Mouse (Mus musculus) lung, postnatal 0 days (tissue): Measurements from ENCODE around the gene Lhb. TPM values are rescaled to one million over a fixed set of nuclear protein-coding genes. Genes with fewer than 3 reads are reported as not detected.

ENCODE experiments used
- ATAC-seq: fragments of 200-750 bp; cut with Nextera tagmentation; 2 replicates; pipeline ENCODE4 v1.8.0; 2017; ENCODE audit warnings: moderate library complexity
- DNase-seq: peaks from one replicate; pipeline ENCODE4 v3.0.0-alpha.2; 2016; ENCODE audit warnings: low spot score
- H3K27ac ChIP-seq: fragments of 300-500 bp; sonication (generic); 2 replicates; pipeline ENCODE4 v1.5.1; 2014; ENCODE audit warnings: antibody characterized with exemption, mild to moderate bottlenecking, low read length, mixed read lengths
- H3K27me3 ChIP-seq: fragments of 300-500 bp; sonication (generic); replicated peaks from 2 replicates; pipeline ENCODE4 v1.6.1; 2014; ENCODE audit warnings: low read length, mixed read lengths; ENCODE audit not compliant: insufficient read depth
- H3K36me3 ChIP-seq: fragments of 300-500 bp; sonication (generic); 2 replicates; pipeline ENCODE4 v1.6.1; 2014; ENCODE audit warnings: low read length, mixed read lengths; ENCODE audit not compliant: insufficient read depth
- H3K4me1 ChIP-seq: fragments of 300-500 bp; sonication (generic); 2 replicates; pipeline ENCODE4 v1.6.1; 2014; ENCODE audit warnings: antibody characterized with exemption, low read depth, low read length, mixed read lengths; ENCODE audit not compliant: insufficient read depth
- H3K4me2 ChIP-seq: fragments of 300-500 bp; sonication (generic); replicated peaks from 2 replicates; pipeline ENCODE4 v1.6.1; 2014; ENCODE audit warnings: low read depth, mild to moderate bottlenecking, low read length, moderate library complexity, mixed read lengths
- H3K4me3 ChIP-seq: fragments of 300-500 bp; sonication (generic); 2 replicates; pipeline ENCODE4 v1.5.1; 2014; ENCODE audit warnings: low read depth, low read length
- H3K9ac ChIP-seq: fragments of 300-500 bp; sonication (generic); replicated peaks from 2 replicates; pipeline ENCODE4 v1.6.1; 2014; ENCODE audit warnings: low read depth, mild to moderate bottlenecking
- H3K9me3 ChIP-seq: fragments of 300-500 bp; sonication (generic); 2 replicates; pipeline ENCODE4 v1.6.1; 2016; ENCODE audit warnings: low read length, mixed read lengths
- CTCF ChIP-seq: IDR thresholded peaks from 2 replicates; pipeline ENCODE4 v1.5.1; 2016; ENCODE audit warnings: antibody characterized with exemption, mild to moderate bottlenecking
- EP300 ChIP-seq: IDR thresholded peaks from 2 replicates; pipeline ENCODE4 v1.6.1; 2016; ENCODE audit warnings: antibody characterized with exemption, mild to moderate bottlenecking, control low read depth
- WGBS: fragments of 180-500 bp; shearing (Covaris S2); extraction: QIAGEN DNeasy Blood & Tissue Kit; methylation state at CpG from one replicate; pipeline ENCODE4 v1.1.7; 2014; 5-methylcytosine and 5-hydroxymethylcytosine counted together
- polyA plus RNA-seq: library from polyadenylated mRNA; unstranded; fragments of >200 nt; fragmentation: Nextera tagmentation; extraction: Ambion mirVana; gene quantifications from 2 replicates; pipeline ENCODE4 v1.2.1, GENCODE M21; 2015

The Lhb gene
- polyA plus RNA-seq, 1 experiment from 2014 or later: 4.7 TPM

DNA sequence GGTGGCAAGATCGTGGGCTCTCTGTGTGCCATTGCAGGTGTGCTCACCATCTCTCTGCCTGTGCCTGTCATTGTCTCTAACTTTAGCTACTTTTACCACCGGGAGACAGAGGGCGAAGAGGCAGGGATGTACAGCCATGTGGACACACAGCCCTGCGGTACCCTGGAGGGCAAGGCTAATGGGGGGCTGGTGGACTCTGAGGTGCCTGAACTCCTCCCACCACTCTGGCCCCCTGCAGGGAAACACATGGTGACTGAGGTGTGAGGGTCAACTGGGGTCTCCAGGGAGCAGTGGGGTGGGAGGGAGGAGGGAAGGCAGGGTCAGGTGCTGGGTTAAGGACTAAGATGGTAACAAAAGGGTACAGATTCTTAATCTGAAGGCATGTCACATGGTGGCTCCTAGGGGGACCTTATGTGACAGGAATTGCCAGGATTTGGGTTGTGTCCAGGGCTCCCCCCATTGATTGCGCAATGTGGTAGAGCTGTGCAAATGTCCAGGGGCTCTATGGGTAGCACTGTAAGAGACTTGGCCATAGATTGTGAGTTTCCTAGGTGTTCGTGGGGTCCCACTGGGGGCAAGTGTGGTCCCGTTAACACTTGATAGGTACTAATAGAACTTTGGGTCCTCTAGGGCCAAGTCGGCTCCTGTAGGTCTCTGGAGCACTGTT is 11.0 kb upstream of the Lhb start:
- Histone ChIP-seq H3K27ac (no peak overlapping the region), H3K27me3 (peaks cover 48% of the 10 kb centered on the region), H3K4me1 (peaks cover 5% of the 10 kb centered on the region; the same call in 1 of the 2 replicates), H3K9ac (no peak overlapping the region), H3K9me3 (no peaks in the 10 kb centered on the region), H3K4me3 (no peak overlapping the region), H3K36me3 (no peaks in the 10 kb centered on the region), H3K4me2 (no peak overlapping the region)
- TF ChIP-seq CTCF: no peak
- TF ChIP-seq EP300: no peak
- WGBS: 84% methylated on average over 8 of the region's 8 CpGs
- DNase-seq (no peak), ATAC-seq (no peak)

DNA sequence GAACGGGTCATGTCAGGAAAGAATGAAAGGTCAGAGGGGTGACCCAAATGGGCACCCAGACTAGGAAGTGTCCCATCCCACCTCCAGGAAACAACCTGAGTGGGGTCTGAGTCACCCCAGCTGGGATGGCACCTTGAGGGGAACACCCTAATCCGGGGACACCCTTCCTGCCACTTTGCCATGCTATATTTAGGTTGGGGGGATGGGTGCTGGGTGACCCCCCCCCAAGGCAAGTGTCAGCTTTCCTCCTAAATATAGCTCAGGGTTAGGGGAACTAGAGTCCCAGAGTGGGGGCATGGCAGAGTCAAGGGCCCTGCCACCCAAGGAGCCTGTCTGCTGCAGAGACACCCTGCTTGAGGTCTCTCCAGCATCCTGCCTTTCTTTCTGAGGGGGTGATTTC is 8.2 kb upstream of the Lhb start:
- TF ChIP-seq EP300 (no peak), CTCF (no peak)
- WGBS: 71% methylated on average over 2 of the region's 2 CpGs
- H3K36me3 ChIP-seq: no peaks in the 10 kb centered on the region
- DNase-seq: no peak
- ATAC-seq: no peak
- no peaks in the 10 kb centered on the region; the same call in 1 of the 2 replicates for H3K4me1 ChIP-seq
- H3K9ac ChIP-seq: no peak overlapping the region
- H3K27me3 ChIP-seq: peaks cover 48% of the 10 kb centered on the region
- no peak overlapping the region for H3K4me3 ChIP-seq
- no peak overlapping the region for H3K4me2 ChIP-seq
- H3K27ac ChIP-seq: no peak overlapping the region
- H3K9me3 ChIP-seq: no peaks in the 10 kb centered on the region

DNA sequence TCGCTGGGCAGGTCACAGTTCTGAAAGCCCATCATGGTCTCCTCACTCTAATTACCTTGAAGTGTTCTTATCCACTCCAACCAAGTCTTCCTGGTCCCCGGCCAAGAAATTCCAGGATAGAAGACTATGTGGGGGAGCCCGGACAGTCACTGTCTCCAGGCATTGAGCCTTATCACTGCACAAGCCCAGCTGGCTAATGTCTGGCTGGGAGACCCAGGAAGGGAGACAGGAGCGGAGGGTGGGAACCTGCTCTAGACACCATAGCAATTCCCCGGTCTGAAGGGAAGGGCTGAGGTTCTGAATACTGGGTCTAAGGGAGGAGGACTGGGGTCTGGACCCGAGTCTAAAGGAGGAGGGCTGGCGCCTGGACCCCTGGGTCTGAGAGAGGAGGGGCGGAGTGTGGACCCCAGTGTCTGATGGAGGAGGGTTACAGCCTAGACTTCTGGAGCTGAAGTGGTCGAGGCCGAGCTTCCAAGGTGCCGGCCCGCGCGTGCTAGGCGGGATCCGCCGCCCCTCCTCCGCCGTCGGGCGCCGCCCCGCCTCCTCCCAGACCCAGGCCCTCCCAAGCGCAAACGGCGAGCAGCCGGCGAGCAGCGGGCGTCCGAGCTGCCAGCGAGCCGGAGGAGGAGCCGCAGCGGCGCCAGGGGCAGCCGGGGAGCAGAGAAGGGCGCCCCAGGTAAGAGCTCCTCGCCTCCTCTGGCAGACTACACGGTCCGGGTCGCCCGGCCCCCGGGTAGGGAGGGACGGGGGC is 7.3 kb upstream of the Lhb start, which contains the start of gene Ntf5:
Gene Ntf5 (plus strand): TSS at position 583 of the 751 bp plus-strand sequence.
- Histone ChIP-seq H3K27me3 (peaks cover 39% of the 10 kb centered on the region), H3K9ac (peak within 1 kb of the TSS; percentile 29; the same call in 1 of the 2 replicates), H3K4me1 (no peaks in the 10 kb centered on the region; the same call in 1 of the 2 replicates), H3K4me3 (peak within 1 kb of the TSS; percentile 45), H3K27ac (peak within 1 kb of the TSS; percentile 47; the same call in 1 of the 2 replicates), H3K36me3 (no peaks in the 10 kb centered on the region), H3K4me2 (peak within 1 kb of the TSS; percentile 91), H3K9me3 (no peaks in the 10 kb centered on the region)
- ATAC-seq (peak; percentile 58), DNase-seq (peak; percentile 58)
- WGBS: 4% methylated on average over 26 of the region's 45 CpGs
- TF ChIP-seq EP300 (no peak), CTCF (no peak)

DNA sequence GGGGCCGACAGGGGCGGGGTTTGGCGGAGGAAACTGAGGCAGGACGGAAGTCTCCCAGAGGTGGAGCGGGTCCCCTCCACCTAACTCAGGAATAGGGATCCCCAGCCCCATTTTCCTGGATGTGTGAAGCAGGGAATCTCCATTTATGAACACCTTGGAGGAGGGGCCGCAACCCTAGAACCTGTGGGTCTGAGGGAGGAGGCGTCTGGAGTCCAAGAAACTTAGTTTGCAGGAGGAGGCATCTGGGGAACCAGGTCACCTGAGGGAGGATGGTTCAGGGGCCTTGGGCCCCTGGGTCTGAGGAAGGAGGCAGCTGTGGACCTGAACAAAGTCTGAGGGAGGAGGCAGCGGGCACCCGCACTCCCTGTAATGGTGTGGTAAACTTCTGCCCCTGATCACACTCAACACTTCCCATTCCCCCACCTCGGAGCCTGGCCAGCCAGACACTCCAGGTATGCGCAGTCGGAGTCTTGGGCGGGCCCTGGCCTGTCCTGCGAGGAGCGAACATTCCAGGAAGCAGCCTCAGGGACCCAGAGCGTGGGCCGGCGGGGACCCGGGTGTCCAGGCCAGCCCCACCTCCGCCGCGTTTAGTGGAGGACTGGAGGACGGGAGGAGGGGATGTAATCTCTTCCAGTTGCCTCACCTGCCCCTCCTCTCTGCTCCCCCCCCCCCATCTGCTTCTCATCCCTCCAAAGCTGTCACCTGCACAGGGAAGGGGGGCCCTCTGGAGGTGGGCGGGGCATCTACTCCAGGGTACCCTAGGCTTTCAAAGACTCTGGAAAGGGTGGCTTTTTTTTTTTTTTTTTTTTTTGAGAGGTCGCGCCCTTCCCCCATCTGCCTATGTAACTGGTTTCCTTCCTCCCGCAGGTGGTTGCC is 6.5 kb upstream of the Lhb start:
- peak overlapping the region; percentile 91 for H3K4me2 ChIP-seq
- DNase-seq (peak; percentile 53), ATAC-seq (peak; percentile 72)
- H3K4me1 ChIP-seq: no peaks in the 10 kb centered on the region; the same call in 1 of the 2 replicates
- TF ChIP-seq EP300: no peak
- no peak for TF ChIP-seq CTCF
- 5% methylated on average over 27 of the region's 27 CpGs for WGBS
- H3K9ac ChIP-seq: peak overlapping the region; percentile 29; the same call in 1 of the 2 replicates
- H3K9me3 ChIP-seq: no peaks in the 10 kb centered on the region
- peak overlapping the region; percentile 45 for H3K4me3 ChIP-seq
- no peaks in the 10 kb centered on the region for H3K36me3 ChIP-seq
- H3K27ac ChIP-seq: peak overlapping the region; percentile 47; the same call in 1 of the 2 replicates
- H3K27me3 ChIP-seq: peaks cover 32% of the 10 kb centered on the region

DNA sequence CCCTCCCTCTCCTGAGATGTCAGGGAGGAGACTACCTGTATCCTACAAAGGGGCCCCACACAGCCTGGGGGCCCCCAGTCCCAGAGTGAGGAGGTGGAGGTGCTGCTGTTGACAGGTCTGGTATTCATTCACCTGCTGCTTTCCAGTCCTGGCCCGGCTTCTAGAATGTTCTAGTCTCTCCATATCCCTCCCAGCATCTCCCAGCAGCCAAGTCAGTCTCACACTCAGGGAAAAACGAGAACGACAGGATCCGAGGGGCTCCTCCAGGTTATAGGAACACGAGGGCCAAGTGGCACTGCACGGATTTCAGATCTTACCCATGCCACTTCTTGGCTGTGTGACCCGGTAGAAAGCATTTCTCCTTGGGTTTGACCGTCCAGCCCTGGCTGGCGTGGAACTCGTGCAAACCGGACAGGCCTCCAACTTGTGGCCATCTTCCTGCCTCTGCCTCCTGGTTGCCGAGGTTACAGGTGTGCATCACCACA is 5.8 kb upstream of the Lhb start:
- Histone ChIP-seq H3K4me3 (no peak overlapping the region), H3K27ac (no peak overlapping the region), H3K27me3 (peaks cover 27% of the 10 kb centered on the region), H3K9me3 (no peaks in the 10 kb centered on the region), H3K4me1 (no peaks in the 10 kb centered on the region; the same call in 1 of the 2 replicates), H3K4me2 (peak overlapping the region; percentile 91), H3K9ac (no peak overlapping the region), H3K36me3 (no peaks in the 10 kb centered on the region)
- TF ChIP-seq EP300: no peak
- TF ChIP-seq CTCF: no peak
- WGBS: 41% methylated on average over 12 of the region's 12 CpGs
- DNase-seq (no peak), ATAC-seq (no peak)
